Mouse (Mus musculus): ENCODE data around the gene Reg3a. TPM values are rescaled to one million over a fixed set of nuclear protein-coding genes. Genes with fewer than 3 reads are reported as not detected.
"Not testable (repeated sequence)": the region's sequence is repeated elsewhere in the genome, so short reads cannot be mapped to it uniquely, and the experiment has no call there.

Reg3a gene
- polyA plus RNA-seq, 1 experiment from 2014 or later: not detected

DNA sequence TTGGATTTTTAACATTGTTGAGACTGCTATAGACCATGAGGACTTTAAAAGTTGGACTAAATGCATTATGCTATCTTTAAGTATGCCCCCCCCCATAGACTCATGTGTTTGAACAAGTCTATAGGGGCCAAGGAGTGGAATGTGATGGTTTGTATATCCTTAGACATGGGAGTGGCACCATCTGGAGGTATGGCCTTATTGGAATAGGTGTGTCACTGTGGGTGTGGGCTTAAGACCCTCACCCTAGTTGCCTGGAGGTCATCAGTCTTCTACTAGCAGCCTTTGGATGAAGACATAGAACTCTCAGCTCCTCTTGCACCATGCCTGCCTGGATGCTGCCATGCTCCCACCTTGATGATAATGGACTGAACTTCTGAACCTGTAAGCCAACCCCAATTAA lies 41.9 kb downstream of the Reg3a start, which contains the start of gene Reg1:
Reg1 (plus strand) TSS at position 301 of the 400 bp plus-strand sequence.
- not testable (repeated sequence) for H3K4me2 ChIP-seq (ENCODE audit: low read length); H3K27ac ChIP-seq (ENCODE audit: low read depth, low read length); H3K9me3 ChIP-seq (ENCODE audit: control insufficient read depth, low read length); H3K9ac ChIP-seq (ENCODE audit: low read depth, low read length); H3K4me3 ChIP-seq (ENCODE audit: low read length); ATAC-seq; H3K4me1 ChIP-seq (ENCODE audit: control insufficient read depth, insufficient read depth, low read depth, low read length); H3K27me3 ChIP-seq (replicated peaks; ENCODE audit: control insufficient read depth, insufficient read depth, low read length); H3K36me3 ChIP-seq (ENCODE audit: control insufficient read depth, insufficient read depth, low read length)

DNA sequence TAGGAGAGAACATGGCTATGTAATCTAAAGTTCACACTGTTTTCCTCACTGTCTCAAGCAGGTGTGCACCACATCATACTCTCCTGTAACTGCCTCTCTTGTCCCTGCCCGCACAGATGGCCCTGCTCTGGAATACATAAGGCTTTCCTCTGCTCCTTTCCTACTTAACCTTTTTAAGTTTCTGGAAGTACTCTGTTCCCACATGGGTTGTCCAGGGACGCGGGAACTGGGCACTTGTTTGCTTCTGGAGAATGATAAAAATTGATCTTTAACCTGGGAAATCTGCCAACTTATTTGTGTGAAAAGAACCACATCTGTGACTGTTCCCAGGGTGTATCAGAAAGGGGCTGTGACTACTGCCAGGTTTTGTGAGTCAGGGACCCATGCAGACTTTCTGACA lies 45.0 kb downstream of the Reg3a start:
- Histone ChIP-seq H3K4me2 (ENCODE audit: low read length) (no peak overlapping the region), H3K36me3 (ENCODE audit: control insufficient read depth, insufficient read depth, low read length) (no peaks in the 10 kb centered on the region), H3K27me3 (replicated peaks; ENCODE audit: control insufficient read depth, insufficient read depth, low read length) (no peaks in the 10 kb centered on the region), H3K4me1 (ENCODE audit: control insufficient read depth, insufficient read depth, low read depth, low read length) (no peaks in the 10 kb centered on the region), H3K9me3 (ENCODE audit: control insufficient read depth, low read length) (no peaks in the 10 kb centered on the region), H3K4me3 (ENCODE audit: low read length) (no peak overlapping the region), H3K9ac (ENCODE audit: low read depth, low read length) (no peak overlapping the region), H3K27ac (ENCODE audit: low read depth, low read length) (no peak overlapping the region)
- no peak for ATAC-seq
- 81% methylated on average over 3 of the region's 3 CpGs for WGBS

Other genes with a start within 250 kb of the Reg3a start
- gene Reg3b, start 10.1 kb upstream of the Reg3a start, polyA plus RNA-seq (2015; fragmentation: Nextera tagmentation; extraction: Ambion mirVana): 5.3 and 5.5 TPM in 2 replicates
- not detected in 2 replicates for gene Reg3d, start 1.8 kb upstream of the Reg3a start, polyA plus RNA-seq (2015; fragmentation: Nextera tagmentation; extraction: Ambion mirVana)
- gene Reg2, start 14.9 kb downstream of the Reg3a start, polyA plus RNA-seq (2015; fragmentation: Nextera tagmentation; extraction: Ambion mirVana): not detected in 2 replicates
- not detected in 2 replicates for gene Reg1, start 42.0 kb downstream of the Reg3a start, polyA plus RNA-seq (2015; fragmentation: Nextera tagmentation; extraction: Ambion mirVana)
- gene Reg3g, start 88.2 kb downstream of the Reg3a start, polyA plus RNA-seq (2015; fragmentation: Nextera tagmentation; extraction: Ambion mirVana): not detected in 2 replicates

Data from hindbrain, embryonic 16.5 days (tissue).